Mouse (Mus musculus) NIH3T3 (cell line): Measurements from ENCODE around the gene Bmper.

ENCODE experiments used
- DNase-seq: peaks from one replicate; pipeline ENCODE4 v3.0.0-alpha.2; 2012; ENCODE audit warnings: low read depth

The Bmper gene

DNA sequence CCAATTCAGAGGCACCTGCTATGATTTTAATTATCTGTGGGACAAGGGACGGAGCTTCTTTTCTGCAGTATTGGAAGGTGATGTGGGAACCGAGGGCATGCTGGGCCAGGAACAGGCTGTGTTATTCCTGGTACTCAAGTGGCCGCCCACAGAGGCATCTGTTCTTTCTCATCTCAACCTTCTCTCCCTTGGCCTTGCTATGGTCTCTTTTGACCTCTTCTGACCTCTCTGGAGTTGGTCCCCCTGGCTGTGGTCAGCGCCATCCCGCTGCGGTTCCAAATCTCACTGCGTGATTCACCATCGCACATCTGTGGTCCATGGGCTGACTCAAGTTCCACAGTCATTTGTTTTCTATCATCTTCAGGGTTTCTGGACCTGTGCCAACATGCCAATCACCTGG lies 77.5 kb downstream of the Bmper start:
- no peak for DNase-seq

DNA sequence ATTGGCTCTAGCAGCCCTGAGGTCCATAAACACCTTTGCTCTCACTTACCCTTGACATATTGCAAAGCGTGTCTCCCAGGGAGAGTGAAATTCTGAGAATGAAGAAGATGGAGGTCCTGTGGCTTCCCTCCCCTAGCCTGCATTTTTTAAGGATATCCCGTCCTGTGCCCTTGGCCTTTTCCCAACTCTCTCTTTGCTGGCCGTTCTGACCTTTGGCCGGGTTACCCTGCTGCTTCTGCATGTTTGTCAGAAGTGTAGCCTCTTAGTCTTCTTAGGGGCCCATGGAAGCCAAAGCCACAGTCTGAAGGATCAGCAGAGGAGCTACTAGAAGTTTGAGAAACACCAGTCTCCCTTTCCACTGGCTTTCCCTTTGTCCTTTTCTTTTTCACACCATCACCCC lies 82.8 kb downstream of the Bmper start:
- no peak for DNase-seq

DNA sequence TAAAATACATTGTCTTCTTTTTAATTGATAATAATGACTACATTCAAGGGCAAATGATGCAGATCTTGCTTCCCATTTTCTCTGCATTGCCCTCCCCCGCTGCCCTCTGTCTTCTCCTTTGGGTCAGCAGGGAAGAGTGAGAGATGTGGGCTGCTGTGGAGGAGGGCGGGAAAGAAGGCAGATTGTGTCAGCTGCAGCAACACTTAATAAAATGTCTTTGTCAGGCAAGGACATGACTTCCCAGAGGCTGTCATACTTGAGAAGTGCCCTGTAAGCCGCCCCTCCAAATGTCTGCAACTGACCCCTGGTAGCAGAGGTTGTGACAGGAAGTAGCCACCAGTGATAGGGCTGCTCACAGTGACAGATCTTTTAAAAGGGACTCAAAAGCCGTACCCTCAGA lies 83.3 kb downstream of the Bmper start:
- no peak for DNase-seq

DNA sequence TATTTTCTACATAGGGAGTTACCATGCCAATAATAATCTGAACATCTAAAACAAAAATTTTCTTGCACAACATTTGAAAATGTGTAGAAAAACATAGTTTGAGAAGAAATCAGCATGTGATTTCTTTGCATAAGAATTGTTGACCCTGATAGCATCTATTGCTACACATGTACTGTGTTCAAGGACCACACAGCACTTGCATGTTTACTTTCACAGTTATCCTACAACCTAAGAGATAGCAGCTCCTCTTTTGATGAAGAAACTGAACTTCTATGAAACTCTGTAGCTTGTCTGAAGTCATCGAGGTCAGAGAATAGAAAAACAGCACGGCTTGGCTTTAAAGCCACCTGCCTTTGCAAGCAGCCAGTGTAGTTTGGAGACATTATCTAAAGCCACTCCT lies 85.0 kb downstream of the Bmper start:
- DNase-seq = no peak

DNA sequence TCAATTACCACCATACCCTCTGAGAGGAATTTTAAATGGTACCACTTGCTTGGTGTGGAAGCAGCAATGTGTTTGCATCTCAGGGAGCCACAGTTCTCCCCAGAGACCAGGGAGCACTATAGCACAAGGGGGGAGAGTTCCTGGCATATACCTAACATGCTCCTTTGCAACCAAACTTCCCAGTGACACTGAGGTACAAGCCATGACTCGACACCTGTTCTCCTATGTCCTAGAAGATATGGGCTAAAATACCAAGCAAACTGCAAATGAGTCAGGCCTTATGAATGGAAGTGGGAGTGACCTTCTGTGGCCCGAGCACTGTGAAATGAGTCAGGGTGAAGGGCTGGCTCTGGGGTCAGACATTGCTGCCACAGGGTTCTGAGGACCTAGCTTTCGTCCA lies 88.1 kb downstream of the Bmper start:
- DNase-seq = no peak

DNA sequence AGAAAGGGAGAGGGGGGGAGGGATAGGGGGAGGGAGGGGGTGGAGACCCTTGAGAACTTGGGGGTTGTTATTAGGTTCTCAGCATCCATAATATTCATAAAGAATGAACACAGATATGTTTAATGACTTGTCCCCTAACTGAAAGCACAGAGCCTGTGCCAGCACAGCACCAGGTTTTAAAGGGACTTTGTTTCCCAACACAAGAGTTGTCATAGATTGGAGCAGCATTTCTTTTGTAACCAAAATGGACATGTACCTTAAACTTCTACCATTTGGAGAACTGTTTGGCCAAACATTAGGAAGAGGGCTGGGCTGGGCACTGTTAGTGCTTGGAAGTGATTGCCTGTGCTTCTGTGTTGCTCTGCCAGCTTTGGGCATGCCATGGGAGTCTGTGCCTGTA lies 89.1 kb downstream of the Bmper start:
- peak; percentile 57 for DNase-seq

DNA sequence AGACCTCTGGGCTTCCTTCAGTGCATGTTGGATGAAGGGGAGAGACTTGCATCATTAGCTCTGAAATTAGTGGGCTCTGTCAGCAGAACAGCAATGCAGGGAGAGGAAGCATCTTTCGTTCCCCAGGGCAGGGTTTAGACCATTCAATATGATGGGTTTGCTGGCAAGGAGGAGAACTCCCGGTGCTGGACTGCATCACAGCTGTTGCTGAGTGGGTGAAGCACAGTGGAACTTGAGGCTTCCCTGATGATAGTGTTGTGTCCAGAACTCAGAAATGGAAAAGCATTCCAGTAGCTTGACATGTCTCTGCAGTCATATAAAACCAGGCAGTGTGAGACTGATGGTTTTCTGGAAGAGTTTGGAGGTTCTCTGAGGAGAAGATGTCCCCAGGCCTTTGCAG lies 90.0 kb downstream of the Bmper start:
- DNase-seq = no peak

DNA sequence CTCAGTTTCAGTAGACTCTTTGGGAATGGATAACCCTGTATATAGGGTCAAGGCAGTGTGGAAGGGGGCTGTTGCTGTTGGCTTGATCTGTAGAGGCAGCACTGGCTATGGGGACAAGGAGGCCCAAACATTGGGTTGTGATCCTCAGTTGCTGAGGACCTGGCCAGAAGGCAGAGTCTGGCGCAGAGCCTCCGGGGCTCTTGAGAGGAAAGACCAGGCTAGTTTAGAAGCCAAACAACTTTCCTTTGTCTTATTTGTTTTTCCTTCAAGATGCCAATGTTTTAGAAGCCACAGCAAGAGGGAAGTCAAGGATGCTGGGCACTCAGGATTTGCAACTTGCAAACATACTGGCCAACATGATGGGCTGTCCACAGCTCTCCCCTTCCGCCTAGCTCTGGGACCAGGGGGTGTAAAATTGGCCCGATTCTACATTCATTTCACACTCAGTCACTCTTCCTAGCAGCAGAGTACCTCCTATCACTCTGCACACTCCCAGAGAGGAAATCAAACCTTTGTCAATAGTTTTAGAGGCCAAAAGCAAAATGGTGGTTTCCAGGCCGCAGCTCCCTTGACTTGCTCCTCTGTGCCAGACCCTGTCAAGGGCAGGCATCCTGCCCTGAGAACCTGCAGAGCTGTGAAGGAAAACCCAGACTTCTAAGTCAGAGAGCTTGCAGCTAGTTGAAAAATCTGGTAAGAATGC lies 92.9 kb downstream of the Bmper start:
- no peak for DNase-seq

DNA sequence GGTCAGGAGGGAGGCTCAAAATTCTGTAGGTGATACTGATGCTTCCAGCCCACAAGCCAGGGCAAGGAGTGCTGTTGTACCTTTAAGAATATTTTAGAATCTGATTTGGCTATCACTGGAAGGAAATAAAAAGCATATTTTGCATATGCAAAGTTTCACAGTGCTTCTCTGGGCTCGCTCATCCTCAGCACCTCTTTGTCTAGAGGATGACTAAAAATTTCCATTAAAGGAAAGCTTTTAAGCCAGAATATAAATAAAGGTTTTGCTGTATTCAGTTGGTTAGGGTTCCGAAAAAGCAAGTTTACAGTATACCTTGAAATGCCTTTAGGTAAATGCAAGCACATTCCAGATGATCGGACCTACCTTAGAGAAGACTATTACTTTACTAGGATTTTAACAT lies 105.0 kb downstream of the Bmper start:
- DNase-seq = no peak

DNA sequence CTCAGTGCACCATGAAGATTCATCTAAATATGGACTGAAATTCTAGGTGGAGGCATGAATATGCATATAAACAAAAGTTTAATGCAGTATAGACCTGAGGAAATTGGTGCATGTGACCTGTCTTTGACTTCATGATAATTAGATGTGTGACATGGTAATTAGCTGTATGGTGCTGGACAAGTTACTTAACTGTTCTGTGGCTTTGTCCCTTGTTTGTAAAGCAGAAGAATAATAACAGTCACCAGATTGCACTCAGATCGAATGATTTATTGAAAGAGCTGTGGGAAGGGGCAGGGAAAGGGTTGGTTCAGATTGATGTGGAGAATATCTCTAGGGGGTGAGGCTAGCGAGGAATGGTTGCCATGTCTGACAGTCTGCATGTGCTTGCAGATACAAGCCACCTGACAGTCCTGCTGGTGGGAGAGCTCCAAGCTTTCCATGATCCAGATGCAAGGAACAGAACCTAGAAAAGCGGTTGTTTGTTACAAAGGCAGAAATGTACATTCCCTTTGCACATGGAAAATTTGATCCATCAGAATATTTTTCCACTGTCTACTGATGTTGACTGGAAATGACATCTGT lies 110.3 kb downstream of the Bmper start:
- no peak for DNase-seq

DNA sequence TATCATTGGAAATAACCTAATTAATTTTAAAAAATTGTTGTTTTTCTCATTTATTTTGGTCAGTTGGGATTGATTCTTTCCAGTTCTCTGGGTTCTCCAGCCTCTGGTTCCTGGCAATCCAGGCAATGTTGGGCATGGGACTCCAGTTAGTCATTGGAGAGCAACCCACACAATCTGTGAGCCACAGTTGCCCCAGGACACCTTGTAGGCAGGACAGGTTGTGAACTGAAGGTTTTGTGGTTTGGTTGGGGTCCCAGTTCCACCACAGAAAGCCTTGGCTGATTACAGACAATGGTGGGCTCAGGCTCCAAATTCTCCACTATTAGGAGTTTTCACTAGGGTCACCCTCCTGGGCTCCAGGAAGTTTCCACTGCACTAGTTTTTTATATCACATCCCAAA lies 117.7 kb downstream of the Bmper start:
- DNase-seq = no peak

DNA sequence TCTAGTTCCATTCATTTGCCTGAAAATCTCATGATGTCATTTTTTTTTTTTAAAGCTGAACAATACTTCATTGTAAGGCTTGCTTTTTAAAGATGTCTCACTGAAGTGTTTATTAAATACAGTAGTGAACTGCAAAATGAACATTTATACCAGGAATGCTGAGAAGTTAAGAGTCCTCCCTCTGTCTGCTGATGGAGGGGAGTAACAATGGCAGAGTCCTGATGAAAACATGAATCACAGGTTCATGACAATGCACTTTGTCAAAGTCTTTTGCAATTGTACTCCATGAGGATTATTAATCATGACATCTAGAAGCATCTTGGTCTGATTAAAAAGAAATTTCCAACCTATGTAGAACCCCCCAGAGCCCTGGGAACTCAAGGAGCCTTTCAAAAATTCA lies 118.4 kb downstream of the Bmper start:
- peak; percentile 59 for DNase-seq

DNA sequence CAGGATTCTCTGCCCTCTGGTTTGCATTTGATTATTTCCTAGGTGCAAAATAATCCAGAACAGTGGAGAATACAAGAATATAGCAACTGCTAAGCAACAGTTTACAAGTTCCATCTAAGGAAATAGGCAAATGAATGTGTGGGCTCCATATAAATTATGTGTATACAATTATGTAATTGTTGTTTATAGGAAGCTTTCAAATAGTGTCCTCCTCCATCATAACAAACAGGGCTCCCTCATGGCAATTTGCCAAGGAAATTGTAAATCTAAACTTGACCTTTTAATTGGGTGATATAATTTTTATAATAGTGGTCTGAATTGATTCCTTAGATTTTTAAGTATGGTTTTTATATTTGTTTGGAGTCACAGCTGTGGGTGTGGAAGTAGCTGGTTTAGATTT lies 121.5 kb downstream of the Bmper start:
- DNase-seq = no peak

DNA sequence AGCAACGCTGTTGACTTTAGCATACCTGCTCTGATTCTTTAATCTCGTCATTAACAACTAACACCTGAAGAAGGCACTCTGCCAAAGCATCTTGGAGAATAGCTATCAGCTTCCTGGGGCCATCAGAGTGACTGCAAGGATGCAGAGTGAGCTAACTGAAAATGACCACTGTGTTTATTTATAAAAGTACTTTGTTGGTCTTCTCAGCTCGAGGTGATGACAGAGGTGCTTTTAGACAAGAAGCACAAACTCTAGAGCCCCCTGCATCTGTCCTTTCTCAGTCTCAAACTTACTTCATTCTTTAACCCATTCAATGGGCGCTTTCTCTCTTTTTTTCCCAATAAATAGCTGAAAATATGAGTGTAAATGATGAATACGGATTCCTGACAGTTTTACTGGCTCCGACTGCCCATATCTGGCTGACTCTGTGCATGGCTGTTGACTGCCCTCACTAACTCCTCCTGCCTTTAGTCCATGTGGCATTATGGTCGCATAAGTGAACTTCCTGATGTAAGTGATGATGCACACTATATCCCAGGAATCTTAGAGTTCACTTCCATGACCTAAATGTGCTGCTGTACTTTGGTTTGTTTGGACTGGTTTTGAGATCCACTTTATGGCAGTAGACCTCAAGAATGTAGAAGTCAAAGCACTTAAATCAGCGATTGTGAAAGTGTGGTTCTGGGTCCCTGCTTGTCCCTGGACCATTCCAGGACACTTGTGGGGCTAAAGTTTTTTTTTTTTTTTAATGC lies 122.4 kb downstream of the Bmper start:
- no peak for DNase-seq

DNA sequence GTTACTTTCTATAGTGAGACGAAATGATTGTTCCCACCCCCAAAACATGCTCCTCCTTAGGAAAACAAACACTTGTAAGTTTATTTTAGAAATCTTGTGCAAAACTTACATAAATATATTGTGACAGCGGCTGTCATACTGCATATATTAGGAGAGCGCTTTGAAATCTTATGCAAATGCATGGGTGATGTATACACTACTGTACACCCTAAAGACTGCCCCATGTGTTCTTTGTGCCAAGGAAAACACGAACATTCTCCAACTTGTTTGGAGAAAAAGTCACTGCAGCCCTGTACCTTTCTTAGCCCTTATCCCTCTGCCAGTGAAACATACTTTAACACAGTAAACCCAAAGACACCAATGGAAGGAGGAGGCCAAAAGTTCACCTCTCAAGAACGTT lies 126.7 kb downstream of the Bmper start:
- no peak for DNase-seq

DNA sequence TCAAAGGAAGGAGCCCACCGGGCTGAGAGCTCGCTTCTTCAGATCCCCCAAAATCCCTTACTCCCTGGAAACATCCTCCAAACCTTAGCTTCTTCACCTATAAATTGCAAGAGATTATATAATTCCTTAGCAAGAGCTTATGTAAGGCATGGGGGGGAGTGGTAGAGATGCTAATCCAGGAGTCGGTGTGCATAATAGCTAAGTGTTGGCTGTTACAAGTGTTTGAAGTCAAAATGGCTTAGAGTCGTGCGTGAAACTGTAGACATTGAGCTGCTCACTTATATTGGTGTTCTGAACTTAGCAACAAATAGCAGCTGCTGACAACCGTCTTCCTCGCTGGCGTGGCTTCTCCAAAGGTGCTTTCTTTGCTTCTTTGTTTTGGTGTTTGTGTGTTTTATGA lies 128.5 kb downstream of the Bmper start:
- DNase-seq = no peak

DNA sequence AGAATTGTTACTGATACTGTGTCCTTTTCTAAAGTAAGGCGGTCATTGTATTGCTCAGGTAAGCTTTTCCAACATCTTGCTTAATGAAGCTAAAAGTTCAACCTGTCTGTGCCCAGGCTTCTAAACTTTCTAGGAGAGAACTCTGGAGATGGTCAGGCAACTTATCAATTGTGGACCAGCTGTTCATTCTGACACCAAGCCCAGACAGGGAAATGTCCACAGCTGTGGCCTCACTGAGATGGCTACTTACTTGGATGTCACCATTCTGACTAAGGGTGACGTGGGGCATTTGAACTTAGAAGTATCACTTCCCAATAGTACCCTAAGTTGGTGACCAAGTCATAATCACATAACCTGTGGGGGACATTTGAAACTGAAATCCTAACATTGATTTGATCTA lies 129.5 kb downstream of the Bmper start:
- DNase-seq = no peak

DNA sequence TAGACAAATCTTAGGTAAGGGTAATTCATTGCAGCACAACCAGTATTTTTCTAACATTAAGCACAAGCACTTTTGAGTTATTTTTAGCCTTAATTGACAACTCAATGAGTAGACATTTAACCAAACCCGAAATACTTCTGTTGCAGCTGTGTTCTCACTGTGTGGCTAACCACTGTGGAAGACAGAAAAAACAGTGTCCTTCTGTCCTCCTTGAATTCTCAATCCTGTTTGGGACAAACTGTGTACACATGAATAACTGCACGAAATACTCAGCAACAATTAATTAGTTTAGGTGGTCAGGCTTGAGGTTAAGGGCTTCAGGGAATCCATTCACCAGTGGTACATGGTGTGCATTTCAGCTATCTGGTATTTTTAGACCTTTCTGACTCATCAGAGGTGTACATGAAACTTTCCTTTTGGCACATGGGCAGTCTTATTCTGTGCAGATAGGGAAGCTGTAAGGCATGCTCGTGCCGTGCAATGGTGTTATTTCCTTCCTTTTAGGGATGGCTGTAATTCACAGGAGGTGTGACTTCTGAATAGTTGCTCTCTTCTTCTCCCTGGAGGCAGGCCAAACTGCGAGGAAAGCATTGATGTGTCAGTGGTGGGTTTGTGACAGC lies 131.4 kb downstream of the Bmper start:
- peak; percentile 44 for DNase-seq

DNA sequence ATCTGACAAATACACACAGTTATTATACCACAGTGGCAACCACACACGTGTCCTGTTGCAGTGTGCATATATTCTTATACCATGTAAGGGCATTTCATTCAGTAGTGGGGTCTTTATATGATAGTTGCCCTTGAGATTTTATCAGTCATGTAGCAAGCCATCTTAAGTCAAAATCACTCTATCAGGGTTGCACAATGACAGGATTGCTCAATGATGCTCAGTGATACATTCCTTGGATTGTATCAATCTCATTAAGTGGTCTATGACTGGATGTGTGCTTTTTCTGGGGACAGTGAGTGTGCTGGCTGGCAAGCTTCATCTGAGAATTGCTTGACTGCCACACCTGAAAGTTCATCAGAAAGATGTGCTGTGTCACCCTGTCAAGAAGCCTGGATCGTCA lies 135.2 kb downstream of the Bmper start:
- no peak for DNase-seq

DNA sequence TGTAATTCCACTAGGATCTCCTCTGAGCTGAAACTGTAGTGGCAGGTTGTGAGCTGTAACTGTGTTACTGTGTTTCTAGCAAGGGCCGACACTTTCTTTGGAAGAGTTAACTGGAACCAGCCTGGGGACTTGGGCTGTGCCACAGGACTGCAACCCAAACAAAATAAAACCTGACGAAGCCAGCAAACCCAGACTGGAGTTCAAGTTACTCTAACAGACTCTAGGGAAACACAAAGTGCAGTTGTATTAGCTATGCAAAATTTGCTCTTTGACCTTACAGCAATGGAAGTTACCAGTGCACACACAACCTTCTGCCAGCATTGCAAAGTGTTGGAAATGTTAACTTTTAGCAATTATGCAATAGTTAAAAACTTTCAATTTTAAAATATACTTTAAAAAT lies 140.3 kb downstream of the Bmper start:
- DNase-seq = no peak

DNA sequence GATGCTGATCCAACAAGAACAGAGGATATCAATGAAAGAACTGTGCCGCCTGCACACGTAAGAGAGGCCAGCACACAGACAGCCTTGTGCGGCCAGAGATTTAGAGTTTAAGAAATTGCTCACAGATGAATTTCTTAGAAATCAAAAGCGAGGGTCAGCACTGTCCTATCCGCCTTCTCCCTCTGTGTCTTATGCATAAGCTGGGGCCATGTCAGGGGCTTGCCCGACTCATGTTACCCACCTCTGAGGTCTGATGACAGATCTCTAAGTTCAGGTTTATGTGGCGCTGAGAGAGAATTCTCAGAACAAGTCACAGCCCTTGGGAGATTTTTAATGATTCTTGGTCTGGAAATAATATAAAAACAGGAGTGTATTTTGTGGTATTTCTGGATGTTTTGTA lies 140.7 kb downstream of the Bmper start:
- no peak for DNase-seq

DNA sequence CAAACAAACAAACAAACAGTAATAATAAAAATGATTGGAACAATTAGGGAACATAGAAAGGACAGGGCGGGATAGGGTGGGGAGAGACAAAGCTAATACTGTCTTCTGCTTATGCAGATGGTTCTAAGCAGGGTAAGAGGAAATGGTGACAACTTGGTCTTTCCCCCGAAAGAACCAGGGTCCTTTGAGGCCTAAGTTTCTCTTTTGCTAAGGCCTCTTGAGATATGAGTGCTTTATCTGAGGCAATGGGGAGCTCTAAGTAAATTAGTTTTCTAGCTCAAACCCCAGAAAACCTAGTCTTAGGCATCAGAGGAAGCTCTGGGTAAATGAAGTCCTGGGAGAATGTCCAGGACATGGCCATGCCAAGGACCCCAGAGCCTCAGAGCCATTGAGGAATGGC lies 141.2 kb downstream of the Bmper start:
- DNase-seq = no peak

DNA sequence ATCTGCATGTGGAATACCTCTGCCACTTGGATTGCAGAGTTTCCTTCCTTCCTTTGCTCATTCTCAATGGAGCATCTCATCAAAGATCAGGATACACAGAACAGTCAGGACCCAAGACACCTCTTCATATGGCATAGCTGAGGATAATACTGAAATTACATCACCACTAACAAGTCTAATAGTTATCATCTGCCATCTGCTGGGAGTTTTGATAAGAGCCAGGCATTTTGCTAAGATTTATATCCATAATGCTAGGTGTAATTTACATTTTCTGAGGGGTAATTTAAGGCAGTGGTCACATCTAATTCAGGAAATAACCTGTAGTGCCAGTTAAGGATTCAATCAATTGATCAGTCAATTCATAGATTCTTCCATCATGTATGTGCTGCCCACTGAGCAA lies 145.2 kb downstream of the Bmper start:
- no peak for DNase-seq
